Mouse (Mus musculus) limb, embryonic 12.5 days (tissue): ENCODE results near the gene Tcf25. TPM values are rescaled to one million over a fixed set of nuclear protein-coding genes. Genes with fewer than 3 reads are reported as not detected.
"Not testable (repeated sequence)": the region's sequence is repeated elsewhere in the genome, so short reads cannot be mapped to it uniquely, and the experiment has no call there.

Experiments used
- ATAC-seq: fragments of 200-750 bp; cut with Nextera tagmentation; 2 replicates; pipeline ENCODE4 v1.8.0; 2017; ENCODE audit warnings: low read depth, moderate TSS enrichment; ENCODE audit not compliant: insufficient number of reproducible peaks, insufficient read depth, low FRiP score, low TSS enrichment
- H3K27ac ChIP-seq: fragments of 300-500 bp; sonication (generic); 2 replicates; pipeline ENCODE4 v1.5.1; 2016; ENCODE audit warnings: mild to moderate bottlenecking, moderate library complexity
- H3K27me3 ChIP-seq: fragments of 300-500 bp; sonication (generic); 2 replicates; pipeline ENCODE4 v1.6.1; 2016; ENCODE audit warnings: mild to moderate bottlenecking, moderate library complexity
- H3K36me3 ChIP-seq: fragments of 300-500 bp; sonication (generic); 2 replicates; pipeline ENCODE4 v1.6.1; 2016; ENCODE audit warnings: mild to moderate bottlenecking, moderate library complexity
- H3K4me1 ChIP-seq: fragments of 300-500 bp; sonication (generic); replicated peaks from 2 replicates; pipeline ENCODE4 v1.6.1; 2016
- H3K4me2 ChIP-seq: fragments of 300-500 bp; sonication (generic); 2 replicates; pipeline ENCODE4 v1.6.1; 2016; ENCODE audit warnings: mild to moderate bottlenecking, moderate library complexity
- H3K4me3 ChIP-seq: fragments of 300-500 bp; sonication (generic); replicated peaks from 2 replicates; pipeline ENCODE4 v1.5.1; 2016; ENCODE audit warnings: mild to moderate bottlenecking
- H3K9ac ChIP-seq: fragments of 300-500 bp; sonication (generic); replicated peaks from 2 replicates; pipeline ENCODE4 v1.6.1; 2016; ENCODE audit warnings: mild to moderate bottlenecking, moderate library complexity
- H3K9me3 ChIP-seq: fragments of 300-500 bp; sonication (generic); 2 replicates; pipeline ENCODE4 v1.6.1; 2016; ENCODE audit warnings: mild to moderate bottlenecking, moderate library complexity
- WGBS: fragments of 180-500 bp; shearing (Covaris S2); methylation state at CpG from one replicate; pipeline ENCODE4 v1.1.7; 2016; 5-methylcytosine and 5-hydroxymethylcytosine counted together
- polyA plus RNA-seq: library from polyadenylated mRNA; unstranded; fragments of >200 nt; fragmentation: Nextera tagmentation; extraction: Ambion mirVana; gene quantifications from 2 replicates; pipeline ENCODE4 v1.2.1, GENCODE M21; 2016

Tcf25 gene
- polyA plus RNA-seq, 1 experiment from 2014 or later: 149 TPM

GRCm38 (mm10) chr8:123411781-123412327 is 38.3 kb downstream of the Tcf25 start:
- WGBS: 11% methylated on average over 16 of the region's 16 CpGs

GRCm38 (mm10) chr8:123412560-123413170 is 39.1 kb downstream of the Tcf25 start:
- H3K9ac ChIP-seq: no peak overlapping the region
- no peak for ATAC-seq
- 1% methylated on average over 12 of the region's 12 CpGs for WGBS
- H3K4me1 ChIP-seq: peaks cover 16% of the 10 kb centered on the region
- no peak overlapping the region for H3K27ac ChIP-seq
- peak overlapping the region; percentile 58 for H3K4me2 ChIP-seq
- peak overlapping the region; percentile 44 for H3K4me3 ChIP-seq
- H3K36me3 ChIP-seq: no peaks in the 10 kb centered on the region
- H3K9me3 ChIP-seq: no peaks in the 10 kb centered on the region
- peaks cover 65% of the 10 kb centered on the region for H3K27me3 ChIP-seq

More at GRCm38 (mm10) chr8:123411781-123412327, 38.3 kb downstream of the Tcf25 start:
- Histone ChIP-seq H3K4me3 (peak overlapping the region; percentile 44), H3K4me2 (peak overlapping the region; percentile 58), H3K36me3 (no peaks in the 10 kb centered on the region), H3K9ac (peak overlapping the region; percentile 38), H3K4me1 (peaks cover 16% of the 10 kb centered on the region), H3K9me3 (no peaks in the 10 kb centered on the region), H3K27me3 (peaks cover 69% of the 10 kb centered on the region), H3K27ac (no peak overlapping the region)
- no peak for ATAC-seq

DNA sequence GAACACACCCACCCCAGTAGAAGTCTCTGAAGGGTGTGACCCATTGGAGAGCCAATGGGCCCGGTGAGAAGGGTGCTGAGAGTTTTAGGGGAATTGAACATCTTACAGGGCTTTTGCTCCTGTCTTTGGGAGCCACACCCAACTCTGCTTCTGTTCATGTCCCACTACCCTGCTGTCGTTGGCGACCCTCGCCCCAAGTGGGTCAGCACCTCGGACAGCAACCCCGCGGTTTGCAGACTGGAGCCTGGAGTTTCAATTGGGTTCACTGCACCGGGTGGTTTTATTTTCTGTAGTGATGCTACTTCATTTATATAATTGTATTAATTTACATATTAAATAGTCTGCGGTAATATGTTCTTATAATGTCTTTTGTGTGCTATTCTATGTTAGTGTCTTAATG is 40.7 kb downstream of the Tcf25 start:
- H3K4me2 ChIP-seq: no peak overlapping the region
- 8% methylated on average over 9 of the region's 9 CpGs for WGBS
- H3K9ac ChIP-seq: no peak overlapping the region
- no peak for ATAC-seq
- H3K4me3 ChIP-seq: no peak overlapping the region
- H3K4me1 ChIP-seq: peaks cover 16% of the 10 kb centered on the region
- H3K27ac ChIP-seq: no peak overlapping the region
- H3K27me3 ChIP-seq: peaks cover 51% of the 10 kb centered on the region
- H3K36me3 ChIP-seq: no peaks in the 10 kb centered on the region
- H3K9me3 ChIP-seq: no peaks in the 10 kb centered on the region

GRCm38 (mm10) chr8:123414997-123415696 is 41.6 kb downstream of the Tcf25 start:
- H3K9ac ChIP-seq: not testable (repeated sequence)

GRCm38 (mm10) chr8:123415967-123416943 is 42.7 kb downstream of the Tcf25 start:
- 89% methylated on average over 8 of the region's 8 CpGs for WGBS
- no peaks in the 10 kb centered on the region for H3K9me3 ChIP-seq
- no peak for ATAC-seq
- no peak overlapping the region for H3K4me3 ChIP-seq
- peaks cover 31% of the 10 kb centered on the region for H3K27me3 ChIP-seq
- peaks cover 16% of the 10 kb centered on the region for H3K4me1 ChIP-seq
- H3K9ac ChIP-seq: no peak overlapping the region
- H3K36me3 ChIP-seq: no peaks in the 10 kb centered on the region
- H3K27ac ChIP-seq: no peak overlapping the region
- H3K4me2 ChIP-seq: no peak overlapping the region

More at GRCm38 (mm10) chr8:123414997-123415696, 41.6 kb downstream of the Tcf25 start:
- H3K9me3 ChIP-seq, H3K36me3 ChIP-seq, H3K4me3 ChIP-seq, ATAC-seq, H3K4me2 ChIP-seq, H3K27ac ChIP-seq: not testable (repeated sequence)
- 77% methylated on average over 5 of the region's 5 CpGs for WGBS
- peaks cover 16% of the 10 kb centered on the region for H3K4me1 ChIP-seq
- H3K27me3 ChIP-seq: peaks cover 42% of the 10 kb centered on the region

- Histone ChIP-seq H3K4me3 (no peak overlapping the region), H3K9me3 (no peaks in the 10 kb centered on the region), H3K36me3 (no peaks in the 10 kb centered on the region), H3K27me3 (peaks cover 23% of the 10 kb centered on the region), H3K4me2 (no peak overlapping the region), H3K4me1 (peaks cover 10% of the 10 kb centered on the region), H3K27ac (no peak overlapping the region), H3K9ac (no peak overlapping the region)
- 77% methylated on average over 8 of the region's 8 CpGs for WGBS
- ATAC-seq: no peak
These were observed 43.5 kb downstream of the Tcf25 start for GRCm38 (mm10) chr8:123416944-123417555.

DNA sequence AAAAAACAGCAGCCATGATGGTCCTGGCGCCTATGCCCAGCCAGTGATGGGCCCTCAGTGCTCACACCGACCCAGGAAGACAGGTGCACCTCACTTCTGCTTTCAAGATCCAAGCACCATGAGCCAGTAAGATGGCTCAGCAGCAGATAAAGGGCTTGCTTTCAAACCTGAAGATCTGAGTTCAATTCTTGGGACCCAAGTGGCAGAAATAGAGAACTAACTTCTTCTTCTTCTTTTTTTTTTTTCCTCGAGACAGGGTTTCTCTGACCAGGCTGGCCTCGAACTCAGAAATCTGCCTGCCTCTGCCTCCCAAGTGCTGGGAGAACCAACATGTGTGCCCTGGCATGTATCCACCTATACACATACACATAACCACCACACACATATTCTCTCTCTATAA is 46.2 kb downstream of the Tcf25 start:
- no peak overlapping the region for H3K4me3 ChIP-seq
- H3K4me1 ChIP-seq: no peaks in the 10 kb centered on the region; the same call in 1 of the 2 replicates
- ATAC-seq: no peak
- H3K4me2 ChIP-seq: no peak overlapping the region
- no peak overlapping the region for H3K27ac ChIP-seq
- H3K9me3 ChIP-seq: no peaks in the 10 kb centered on the region
- H3K27me3 ChIP-seq: no peaks in the 10 kb centered on the region; the same call in 1 of the 2 replicates
- H3K9ac ChIP-seq: no peak overlapping the region
- no peaks in the 10 kb centered on the region for H3K36me3 ChIP-seq
- WGBS: 93% methylated on average over 4 of the region's 4 CpGs

DNA sequence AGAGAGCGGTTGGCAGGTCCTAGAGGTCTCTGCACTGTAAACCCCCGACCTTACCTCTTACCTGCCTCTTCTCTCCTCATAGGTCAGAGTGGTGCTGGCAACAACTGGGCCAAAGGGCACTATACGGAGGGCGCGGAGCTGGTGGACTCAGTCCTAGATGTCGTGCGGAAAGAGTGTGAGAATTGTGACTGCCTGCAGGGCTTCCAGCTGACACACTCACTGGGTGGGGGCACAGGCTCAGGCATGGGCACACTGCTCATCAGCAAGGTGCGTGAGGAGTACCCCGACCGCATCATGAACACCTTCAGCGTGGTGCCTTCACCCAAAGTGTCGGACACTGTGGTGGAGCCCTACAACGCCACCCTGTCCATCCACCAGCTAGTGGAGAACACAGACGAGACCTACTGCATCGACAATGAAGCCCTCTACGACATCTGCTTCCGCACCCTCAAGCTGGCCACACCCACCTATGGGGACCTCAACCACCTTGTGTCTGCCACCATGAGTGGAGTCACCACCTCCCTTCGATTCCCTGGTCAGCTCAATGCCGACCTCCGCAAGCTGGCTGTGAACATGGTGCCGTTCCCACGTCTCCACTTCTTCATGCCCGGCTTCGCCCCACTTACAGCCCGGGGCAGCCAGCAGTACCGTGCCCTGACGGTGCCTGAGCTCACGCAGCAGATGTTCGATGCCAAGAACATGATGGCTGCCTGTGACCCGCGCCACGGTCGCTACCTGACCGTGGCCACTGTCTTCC is 47.1 kb downstream of the Tcf25 start:
- no peaks in the 10 kb centered on the region; the same call in 1 of the 2 replicates for H3K27me3 ChIP-seq
- no peak for ATAC-seq
- H3K4me3 ChIP-seq: no peak overlapping the region
- H3K27ac ChIP-seq: no peak overlapping the region
- no peaks in the 10 kb centered on the region; the same call in 1 of the 2 replicates for H3K4me1 ChIP-seq
- no peaks in the 10 kb centered on the region for H3K9me3 ChIP-seq
- H3K4me2 ChIP-seq: no peak overlapping the region
- H3K9ac ChIP-seq: no peak overlapping the region
- 92% methylated on average over 34 of the region's 34 CpGs for WGBS
- H3K36me3 ChIP-seq: no peaks in the 10 kb centered on the region

GRCm38 (mm10) chr8:123421325-123421724 is 47.8 kb downstream of the Tcf25 start:
- Histone ChIP-seq H3K36me3 (no peaks in the 10 kb centered on the region), H3K9ac (no peak overlapping the region), H3K9me3 (peaks cover under 1% of the 10 kb centered on the region; the same call in 1 of the 2 replicates), H3K27me3 (no peaks in the 10 kb centered on the region; the same call in 1 of the 2 replicates), H3K4me2 (no peak overlapping the region), H3K4me1 (no peaks in the 10 kb centered on the region; the same call in 1 of the 2 replicates), H3K27ac (no peak overlapping the region), H3K4me3 (no peak overlapping the region)
- no peak for ATAC-seq
- whole genome bisulfite sequencing: 87% methylated on average over 19 of the region's 19 CpGs
